Mouse (Mus musculus) liver, embryonic 18 days (tissue): Measurements from ENCODE around the gene Gigyf2. TPM values are rescaled to one million over a fixed set of nuclear protein-coding genes. Genes with fewer than 3 reads are reported as not detected.

Source experiments
- polyA plus RNA-seq: library from polyadenylated mRNA; depleted of rRNA; stranded (reverse); fragments of >200 nt; gene quantifications from 2 replicates; pipeline ENCODE4 v1.2.3, GENCODE M21; 2012; rRNA removed

The Gigyf2 gene
- 21.6 and 23.8 TPM in 2 replicates for polyA plus RNA-seq

DNA sequence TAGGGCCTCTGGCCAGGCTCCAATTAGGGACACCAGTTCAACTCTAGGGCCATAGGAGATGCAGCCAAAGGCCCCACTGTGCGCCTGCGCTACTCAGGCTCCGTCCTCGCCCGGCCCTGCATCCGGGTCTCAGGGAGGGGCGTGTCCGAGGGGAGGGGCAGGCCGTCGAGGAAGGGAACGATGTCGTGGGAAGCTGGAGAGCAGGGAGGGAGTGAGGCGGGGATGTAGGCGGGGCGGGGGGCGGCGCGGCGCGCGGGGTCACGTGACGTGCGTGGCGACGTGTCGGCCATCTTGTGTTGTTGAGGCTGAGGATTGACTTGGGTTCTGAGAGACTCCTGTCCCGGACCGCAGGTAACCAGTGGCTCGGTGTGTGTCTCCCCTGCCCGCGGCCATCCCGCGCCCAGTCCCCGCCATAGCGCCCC, at the start of gene Gigyf2:
Gene Gigyf2 (plus strand): TSS at position 257 of the 422 bp plus-strand sequence.

DNA sequence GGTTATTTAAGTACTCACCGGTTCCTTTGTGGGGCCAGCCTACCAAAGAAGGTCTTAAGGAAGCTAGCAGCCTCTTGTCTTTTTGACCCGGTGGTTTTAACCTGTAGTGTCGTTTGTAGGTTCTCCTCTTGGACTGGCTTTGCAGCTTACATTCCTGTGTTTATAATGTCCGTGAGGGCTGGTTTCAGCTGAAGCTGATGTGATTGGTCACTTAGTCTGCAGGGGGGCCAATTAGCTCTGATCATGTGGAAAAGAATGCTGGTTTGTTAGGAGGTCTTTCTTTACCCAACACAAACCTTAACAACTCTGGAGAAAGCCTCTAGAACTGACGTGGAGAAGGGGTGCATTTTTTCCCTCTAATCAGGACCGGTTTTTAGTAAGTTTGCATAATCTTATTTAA, 67.8 kb downstream of the Gigyf2 start, which contains the start of gene Kcnj13:
Gene Kcnj13 (minus strand): TSS at position 136 of the 400 bp plus-strand sequence.

GRCm38 (mm10) chr1:87469971-87470370, 143.2 kb downstream of the Gigyf2 start, which contains the start of gene Snorc:
Snorc (plus strand) TSS chr1:87470271.

Other genes with a start within 250 kb of the Gigyf2 start
- 0.02 TPM in 1 of 2 replicates, not detected in the other for gene Alppl2, start 237.1 kb upstream of the Gigyf2 start, polyA plus RNA-seq
- 0.59 TPM in 1 of 2 replicates, not detected in the other for gene Alpi, start 225.4 kb upstream of the Gigyf2 start, polyA plus RNA-seq
- not detected in 2 replicates for gene Akp3, start 202.0 kb upstream of the Gigyf2 start, polyA plus RNA-seq
- gene Ecel1, start 170.5 kb upstream of the Gigyf2 start, polyA plus RNA-seq: 0.08 and 0.12 TPM in 2 replicates
- gene Prss56, start 143.7 kb upstream of the Gigyf2 start, polyA plus RNA-seq: not detected in 2 replicates
- gene Chrnd, start 136.4 kb upstream of the Gigyf2 start, polyA plus RNA-seq: not detected in 2 replicates
- not detected in 2 replicates for gene Chrng, start 122.3 kb upstream of the Gigyf2 start, polyA plus RNA-seq
- gene Eif4e2, start 113.1 kb upstream of the Gigyf2 start, polyA plus RNA-seq: 37.1 and 39.0 TPM in 2 replicates
- 0.09 and 0.14 TPM in 2 replicates for gene Efhd1, start 62.6 kb upstream of the Gigyf2 start, polyA plus RNA-seq
- gene Kcnj13, start 67.7 kb downstream of the Gigyf2 start, polyA plus RNA-seq: not detected in 2 replicates
- gene Snorc, start 143.3 kb downstream of the Gigyf2 start, polyA plus RNA-seq: not detected in 2 replicates
- gene Neu2, start 182.9 kb downstream of the Gigyf2 start, polyA plus RNA-seq: 0.56 and 0.61 TPM in 2 replicates
- gene Ngef, start 246.9 kb downstream of the Gigyf2 start, polyA plus RNA-seq: 9.7 and 10.1 TPM in 2 replicates